Mouse (Mus musculus): ENCODE results near the gene Hap1.
A peak's percentile ranks its signal among the peaks of the same experiment; 100 is the strongest.
"Not testable (repeated sequence)": the region's sequence is repeated elsewhere in the genome, so short reads cannot be mapped to it uniquely, and the experiment has no call there.

Hap1 gene

DNA sequence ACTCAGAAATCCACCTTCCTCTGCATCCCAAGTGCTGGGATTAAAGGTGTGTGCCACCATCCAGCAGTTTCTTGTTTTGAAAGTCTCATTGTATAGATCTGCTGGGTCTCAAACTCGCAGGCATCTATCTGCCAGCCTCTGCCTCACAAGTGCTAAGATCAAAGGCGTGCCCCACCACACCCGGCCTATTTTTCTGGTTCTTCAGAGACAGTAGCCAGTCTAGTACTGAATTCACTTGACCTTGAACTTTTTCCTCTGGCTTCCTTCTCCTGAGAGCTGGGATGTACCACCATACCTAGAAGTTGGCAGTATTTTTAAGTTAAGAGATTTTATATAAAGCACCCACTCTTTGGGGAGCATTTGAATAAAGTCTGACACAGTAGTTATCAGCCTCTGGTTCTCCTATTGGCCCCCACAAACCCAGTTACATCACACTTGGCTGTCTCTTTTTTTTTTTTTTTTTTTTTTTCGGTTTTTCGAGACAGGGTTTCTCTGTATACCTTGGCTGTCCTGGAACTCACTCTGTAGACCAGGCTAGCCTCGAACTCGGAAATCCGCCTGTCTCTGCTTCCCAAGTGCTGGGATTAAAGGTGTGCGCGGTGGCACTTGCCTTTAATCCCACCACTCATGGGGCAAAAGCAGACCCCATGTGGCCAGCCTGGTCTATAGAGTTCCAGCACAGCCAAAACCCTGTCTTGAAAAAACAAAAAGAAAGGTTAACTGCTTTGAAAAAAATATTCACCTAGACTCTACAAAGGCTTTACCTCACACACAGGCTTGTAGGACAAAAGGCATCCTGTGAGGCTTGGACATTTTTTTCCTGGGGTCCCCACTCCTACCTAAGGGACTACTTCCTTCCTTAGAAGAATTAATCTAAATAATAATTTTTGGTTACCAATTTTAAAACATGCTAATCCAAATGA is 37.1 kb downstream of the Hap1 start:
- no peak for DNase-seq (ENCODE audit: low read depth, low spot score)

DNA sequence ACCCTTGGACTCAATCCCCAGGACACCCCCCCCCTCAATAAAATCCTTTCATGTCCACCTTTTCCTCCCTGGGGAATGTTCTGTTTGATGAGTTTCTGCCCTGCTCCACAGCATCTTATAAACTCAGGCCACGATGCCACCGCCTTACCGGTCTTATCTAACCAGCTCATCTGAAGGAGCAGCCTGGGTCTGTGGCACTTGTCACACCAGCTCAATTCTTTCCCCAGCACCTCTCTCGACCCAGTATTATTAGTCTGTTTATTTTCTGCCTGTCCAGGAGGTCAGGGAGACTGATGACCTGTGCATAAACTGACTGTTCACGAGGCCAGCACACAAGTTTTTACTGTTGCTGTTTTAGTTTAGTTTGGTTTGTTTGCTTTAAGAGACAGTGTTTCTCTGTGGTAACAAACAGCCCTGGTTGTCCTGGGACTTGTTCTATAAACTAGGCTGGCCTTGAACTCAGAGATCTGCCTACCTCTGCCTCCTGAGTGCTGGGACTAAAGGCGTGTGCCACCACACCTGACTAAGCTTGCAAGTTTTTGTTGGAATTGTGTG is 38.0 kb downstream of the Hap1 start:
- DNase-seq (ENCODE audit: low read depth, low spot score): no peak

DNA sequence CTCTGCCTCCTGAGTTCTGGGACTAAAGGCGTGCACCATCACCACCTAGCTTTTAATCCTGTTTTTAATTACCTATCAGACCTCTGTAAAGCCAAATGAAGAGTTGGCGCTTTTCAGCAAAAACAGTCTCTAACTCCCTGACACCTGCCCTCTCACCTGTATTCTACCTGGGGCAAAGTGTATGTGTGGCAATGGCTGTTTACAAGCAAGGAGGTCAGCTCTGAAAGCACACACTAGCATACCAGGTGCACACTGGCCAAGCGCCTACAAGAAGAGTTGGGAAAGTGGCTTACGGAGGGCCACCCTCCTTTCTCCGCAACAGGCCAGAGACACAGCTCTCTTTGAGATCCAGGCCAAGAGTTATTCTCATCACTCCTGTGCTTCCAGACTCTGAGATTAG is 40.5 kb downstream of the Hap1 start:
- no peak for DNase-seq (ENCODE audit: low read depth, low spot score)

DNA sequence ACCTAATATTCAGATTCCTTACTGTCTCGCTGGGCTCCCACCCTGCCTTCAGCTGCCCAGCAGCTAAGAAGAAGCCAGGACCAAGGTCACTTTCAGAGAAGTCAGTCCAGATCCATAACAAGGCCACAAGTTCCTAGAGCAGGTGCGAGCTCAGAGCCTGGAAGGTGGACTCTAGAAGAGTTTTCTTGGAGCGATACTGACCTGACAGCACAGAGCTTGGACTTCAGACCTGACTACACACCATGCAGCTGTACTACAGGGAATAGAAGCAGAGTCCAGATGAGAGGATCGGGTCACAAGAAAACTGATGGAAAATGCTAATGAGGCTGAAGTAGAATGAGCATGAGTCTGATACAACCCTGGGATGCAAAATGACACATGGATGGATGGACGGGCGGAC is 42.5 kb downstream of the Hap1 start:
- DNase-seq (ENCODE audit: low read depth, low spot score): no peak

DNA sequence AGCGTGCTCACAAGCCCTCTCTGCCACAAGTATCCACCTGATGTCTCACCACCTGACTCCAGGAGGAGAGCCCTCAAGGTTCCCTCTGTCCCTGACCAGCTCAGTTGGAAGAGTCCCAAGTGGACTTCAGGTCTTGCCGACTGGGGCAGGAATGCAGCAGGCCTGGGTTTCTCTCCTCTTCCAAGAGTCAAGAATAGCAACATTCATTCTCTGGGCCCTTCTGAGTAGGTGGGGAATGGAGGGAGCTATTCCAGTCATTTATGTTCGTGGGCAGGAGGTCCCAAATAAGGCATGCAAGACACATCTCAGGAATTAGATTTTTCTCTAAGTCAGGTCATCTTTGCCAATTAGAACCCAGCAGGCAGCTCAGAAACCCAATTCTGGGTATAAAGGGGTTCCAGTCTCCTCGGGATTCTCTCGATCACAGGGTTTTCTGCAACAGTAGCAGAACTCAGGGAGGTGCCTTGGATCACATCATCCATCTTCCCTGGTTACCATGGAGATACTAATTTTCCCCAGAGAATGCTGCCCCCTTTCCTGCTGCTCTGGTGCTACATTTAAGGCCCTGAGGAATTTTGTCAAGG is 43.7 kb downstream of the Hap1 start:
- DNase-seq (ENCODE audit: low read depth, low spot score): no peak

DNA sequence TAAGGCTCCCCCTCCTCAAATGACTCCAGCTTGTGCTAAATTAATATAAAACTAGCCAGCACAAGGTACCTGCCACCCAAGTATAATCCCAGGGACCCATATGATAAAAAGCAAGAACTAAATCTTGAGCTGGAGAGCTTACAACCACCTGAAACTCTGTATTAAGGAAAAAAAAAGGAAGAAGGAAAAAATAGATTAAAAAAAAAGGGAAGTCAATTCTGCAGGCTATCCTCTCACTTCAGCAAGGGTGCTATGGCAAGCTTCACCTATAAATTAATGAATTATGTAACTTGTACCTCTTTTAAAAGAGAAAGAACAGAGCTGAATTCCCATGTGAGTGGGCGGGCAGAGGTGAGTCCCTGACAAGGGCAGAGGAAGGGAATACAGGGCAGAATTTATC is 44.3 kb downstream of the Hap1 start:
- no peak for DNase-seq (ENCODE audit: low read depth, low spot score)

DNA sequence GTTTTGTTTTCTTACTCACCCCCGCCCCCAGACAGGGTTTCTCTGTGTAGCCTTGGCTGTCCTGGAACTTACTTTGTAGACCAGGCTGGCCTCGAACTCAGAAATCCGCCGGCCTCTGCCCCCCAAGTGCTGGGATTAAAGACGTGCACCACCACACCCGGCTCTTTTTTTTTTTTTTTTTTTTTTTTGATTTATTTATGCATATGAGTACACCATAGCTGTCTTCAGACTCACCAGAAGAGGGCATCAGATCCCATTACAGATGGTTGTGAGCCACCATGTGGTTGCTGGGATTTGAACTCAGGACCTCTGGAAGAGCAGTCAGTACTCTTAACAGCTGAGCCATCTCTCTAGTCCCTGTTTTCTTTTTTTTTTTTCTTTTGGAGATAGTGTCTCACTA is 47.3 kb downstream of the Hap1 start:
- not testable (repeated sequence) for DNase-seq (ENCODE audit: low read depth, low spot score)

GRCm38 (mm10) chr11:100307900-100308299 is 48.0 kb downstream of the Hap1 start:
- DNase-seq (ENCODE audit: low read depth, low spot score): no peak

- DNase-seq (ENCODE audit: low read depth, low spot score): no peak
Observed at GRCm38 (mm10) chr11:100301292-100301691, 54.6 kb downstream of the Hap1 start.

DNA sequence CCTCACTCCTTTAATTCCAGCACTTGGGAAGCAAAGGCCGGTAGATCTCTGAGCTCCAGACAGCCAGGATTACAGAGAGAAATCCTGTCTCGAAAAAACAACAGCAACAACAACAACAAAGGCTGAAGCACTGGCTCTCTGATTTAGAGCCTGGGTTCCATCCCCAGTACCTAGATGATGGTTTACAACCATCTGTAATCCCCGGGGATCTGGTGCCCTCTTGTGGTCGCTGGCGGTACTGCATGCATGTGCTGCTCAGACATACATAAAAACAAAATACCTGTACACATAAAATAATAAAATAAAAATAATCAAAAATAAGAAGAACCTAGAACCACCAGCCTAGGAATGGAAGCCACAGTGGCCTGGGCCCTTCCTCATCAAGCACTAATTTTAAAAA is 55.6 kb downstream of the Hap1 start:
- DNase-seq (ENCODE audit: low read depth, low spot score): peak; percentile 57

DNA sequence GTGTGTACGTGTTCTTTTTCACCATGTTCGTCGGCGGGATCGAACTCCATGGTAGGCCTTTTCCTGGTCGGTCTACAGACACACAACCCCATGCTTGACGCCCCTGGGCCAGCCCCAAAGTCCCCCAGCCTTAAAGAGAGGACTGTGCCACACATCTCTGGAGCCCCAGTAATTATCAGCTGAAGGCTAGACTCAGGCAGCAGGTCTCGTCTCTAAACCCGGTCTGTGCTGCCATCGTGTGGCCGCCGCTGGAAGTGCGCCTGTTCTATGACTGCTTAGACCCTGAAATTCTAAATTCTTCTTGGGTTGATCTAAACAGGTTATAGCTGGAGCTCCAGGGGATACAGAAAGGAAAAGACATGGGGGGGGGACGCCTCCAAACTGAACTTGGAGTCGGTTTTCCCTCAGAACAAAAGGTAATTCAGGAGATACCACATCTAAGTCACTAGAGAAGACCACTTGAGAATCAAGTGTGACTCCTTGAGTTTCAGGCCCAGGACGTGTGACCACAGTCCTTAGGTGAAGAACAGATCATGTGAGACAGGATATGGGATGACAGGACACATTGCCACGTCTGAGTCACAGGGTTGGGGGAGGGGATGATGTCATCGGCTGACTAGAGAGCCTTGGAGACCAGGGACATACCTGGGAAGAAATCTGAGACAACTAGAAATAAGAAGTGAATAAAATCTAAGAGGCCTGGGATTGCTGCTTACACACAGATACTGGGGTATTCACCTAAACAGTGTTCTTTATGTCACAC is 57.5 kb downstream of the Hap1 start:
- peak; percentile 40 for DNase-seq (ENCODE audit: low read depth, low spot score)

- no peak for DNase-seq (ENCODE audit: low read depth, low spot score)
Observed at GRCm38 (mm10) chr11:100297801-100298200, 58.1 kb downstream of the Hap1 start.

All from retina, adult 2 months (tissue).